Mouse (Mus musculus) spleen, adult 2 months (tissue): ENCODE data around the gene Myo1h.

ENCODE experiments used
- CTCF ChIP-seq: fragments of 200-500 bp; IDR thresholded peaks from 2 replicates; pipeline ENCODE4 v1.5.1; 2011; ENCODE audit warnings: mild to moderate bottlenecking, inconsistent platforms; ENCODE audit not compliant: insufficient read depth, insufficient read length, insufficient replicate concordance; ENCODE audit errors: extremely low read depth
- POLR2A ChIP-seq: fragments of 200-500 bp; IDR thresholded peaks from 2 replicates; pipeline ENCODE4 v1.6.1; 2011; ENCODE audit warnings: low read depth, low read length, inconsistent platforms

GRCm38 (mm10) chr5:114261494-114261893 is 27.5 kb upstream of the Myo1h start:
- TF ChIP-seq CTCF = no peak
- no peak for TF ChIP-seq POLR2A
